Mouse (Mus musculus) stomach, postnatal 0 days (tissue): ENCODE measurements around the gene Rasgrf1. TPM values are rescaled to one million over a fixed set of nuclear protein-coding genes. Genes with fewer than 3 reads are reported as not detected.

Experiments used
- ATAC-seq: fragments of 200-750 bp; cut with Nextera tagmentation; 2 replicates; pipeline ENCODE4 v1.8.0; 2017; ENCODE audit not compliant: low FRiP score, low TSS enrichment
- DNase-seq: peaks from one replicate; pipeline ENCODE4 v3.0.0-alpha.2; 2016; ENCODE audit warnings: low spot score
- H3K27ac ChIP-seq: fragments of 300-500 bp; sonication (generic); replicated peaks from 2 replicates; pipeline ENCODE4 v1.5.1; 2014; ENCODE audit warnings: mild to moderate bottlenecking, control low read depth
- H3K27me3 ChIP-seq: fragments of 300-500 bp; sonication (generic); 2 replicates; pipeline ENCODE4 v1.6.1; 2014; ENCODE audit warnings: low read length; ENCODE audit not compliant: control insufficient read depth, insufficient read depth
- H3K36me3 ChIP-seq: fragments of 300-500 bp; sonication (generic); 2 replicates; pipeline ENCODE4 v1.6.1; 2014; ENCODE audit warnings: low read length, mixed read lengths; ENCODE audit not compliant: control insufficient read depth, insufficient read depth
- H3K4me1 ChIP-seq: fragments of 300-500 bp; sonication (generic); replicated peaks from 2 replicates; pipeline ENCODE4 v1.6.1; 2014; ENCODE audit warnings: antibody characterized with exemption; ENCODE audit not compliant: control insufficient read depth, insufficient read depth
- H3K4me2 ChIP-seq: fragments of 300-500 bp; sonication (generic); replicated peaks from 2 replicates; pipeline ENCODE4 v1.6.1; 2014; ENCODE audit warnings: low read depth, mild to moderate bottlenecking, control low read depth, moderate library complexity
- H3K4me3 ChIP-seq: fragments of 300-500 bp; sonication (generic); 2 replicates; pipeline ENCODE4 v1.5.1; 2014; ENCODE audit warnings: low read depth, low read length, control low read depth
- H3K9ac ChIP-seq: fragments of 300-500 bp; sonication (generic); 2 replicates; pipeline ENCODE4 v1.6.1; 2014; ENCODE audit warnings: mild to moderate bottlenecking, low read length, control low read depth, mixed read lengths
- H3K9me3 ChIP-seq: fragments of 300-500 bp; sonication (generic); 2 replicates; pipeline ENCODE4 v1.6.1; 2016; ENCODE audit warnings: low read length; ENCODE audit not compliant: control insufficient read depth
- CTCF ChIP-seq: IDR thresholded peaks from 2 replicates; pipeline ENCODE4 v1.5.1; 2016; ENCODE audit warnings: antibody characterized with exemption, low read depth, mild to moderate bottlenecking, moderate library complexity
- EP300 ChIP-seq: optimal IDR thresholded peaks from 2 replicates; pipeline ENCODE3; 2016; ENCODE audit warnings: antibody characterized with exemption
- WGBS: fragments of 180-500 bp; shearing (Covaris S2); extraction: QIAGEN DNeasy Blood & Tissue Kit; methylation state at CpG from one replicate; pipeline ENCODE4 v1.1.7; 2014; 5-methylcytosine and 5-hydroxymethylcytosine counted together
- polyA plus RNA-seq: library from polyadenylated mRNA; unstranded; fragments of >200 nt; fragmentation: Nextera tagmentation; extraction: Ambion mirVana; gene quantifications from 2 replicates; pipeline ENCODE4 v1.2.1, GENCODE M21; 2015

Gene Rasgrf1
- polyA plus RNA-seq, 1 experiment from 2014 or later, result 0.13 TPM

DNA sequence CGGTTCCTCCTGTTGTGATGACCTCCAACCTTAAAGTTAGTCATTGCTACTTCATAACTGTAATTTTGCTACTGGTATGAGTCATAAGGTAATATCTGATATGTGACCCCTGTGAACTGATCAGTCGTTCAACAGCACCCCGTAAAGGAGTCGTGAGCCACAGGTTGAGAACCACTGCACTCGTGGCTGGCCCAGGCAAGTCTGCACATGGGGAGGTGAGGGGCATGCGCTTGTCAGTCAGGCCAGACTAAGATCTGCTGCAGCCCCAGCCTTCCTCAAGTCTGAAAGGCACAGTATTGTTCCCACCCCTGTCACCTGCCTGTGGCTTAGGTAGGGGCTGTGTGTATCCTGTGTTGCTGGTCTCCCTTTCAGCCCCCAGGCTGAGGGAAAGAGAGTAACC lies 159.1 kb downstream of the Rasgrf1 start:
- Histone ChIP-seq H3K36me3 (no peaks in the 10 kb centered on the region), H3K9me3 (no peaks in the 10 kb centered on the region), H3K27me3 (no peaks in the 10 kb centered on the region), H3K27ac (peak overlapping the region; percentile 65), H3K4me1 (0 out of 2 replicates have a peak, but pooled peaks cover 2% of the 10 kb centered on the region), H3K9ac (no peak overlapping the region), H3K4me2 (no peak overlapping the region), H3K4me3 (no peak overlapping the region)
- ATAC-seq, result no peak
- WGBS, result 70% methylated on average over 6 of the region's 6 CpGs
- no peak for DNase-seq
- no peak for TF ChIP-seq CTCF
- TF ChIP-seq EP300, result no peak

DNA sequence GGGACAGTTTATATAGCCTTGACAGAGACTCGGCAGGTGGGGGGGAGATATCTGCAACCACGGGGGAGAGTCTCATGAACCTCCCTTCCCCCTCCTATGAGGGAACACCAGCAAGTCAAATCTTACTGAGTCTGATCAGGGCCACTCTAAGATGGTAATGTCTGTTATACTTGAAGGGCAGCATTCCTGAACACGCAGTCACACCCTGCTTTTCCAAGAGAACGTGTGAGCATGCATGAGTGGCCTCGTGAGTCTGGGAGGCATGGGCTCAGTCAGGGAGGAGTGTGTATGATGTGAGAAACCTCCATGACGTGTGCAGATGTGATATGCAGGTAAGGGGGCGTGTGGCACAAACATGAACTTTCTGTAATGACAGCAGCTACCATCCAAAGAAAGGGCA lies 159.8 kb downstream of the Rasgrf1 start:
- H3K9ac ChIP-seq, result no peak overlapping the region
- DNase-seq, result peak; percentile 68
- peak overlapping the region; percentile 65 for H3K27ac ChIP-seq
- H3K4me2 ChIP-seq, result no peak overlapping the region
- H3K9me3 ChIP-seq, result no peaks in the 10 kb centered on the region
- H3K4me1 ChIP-seq, result 0 out of 2 replicates have a peak, but pooled peaks cover 2% of the 10 kb centered on the region
- WGBS, result 53% methylated on average over 7 of the region's 7 CpGs
- H3K36me3 ChIP-seq, result no peaks in the 10 kb centered on the region
- TF ChIP-seq CTCF, result no peak
- TF ChIP-seq EP300, result peak; percentile 75
- H3K4me3 ChIP-seq, result no peak overlapping the region
- no peaks in the 10 kb centered on the region for H3K27me3 ChIP-seq
- ATAC-seq, result peak; percentile 86

DNA sequence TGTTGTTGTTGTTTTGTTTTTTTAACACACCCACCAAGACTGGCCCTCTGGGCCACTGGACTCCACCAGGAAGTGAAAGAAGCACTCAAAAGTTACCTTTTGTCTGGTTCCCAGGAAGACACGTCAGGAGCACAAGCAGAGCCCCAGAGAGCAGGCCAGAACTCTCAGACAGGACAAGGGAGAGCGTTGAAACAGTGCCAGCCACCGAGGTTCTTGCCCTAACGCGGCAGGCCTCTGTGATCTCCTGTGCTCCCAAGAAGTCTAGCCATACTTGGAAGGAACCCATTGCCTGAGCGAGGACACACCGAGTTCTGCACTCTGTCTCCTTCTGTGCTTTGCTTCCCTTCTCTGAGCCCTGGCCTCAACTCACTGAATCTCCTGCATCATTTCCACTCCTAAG lies 160.5 kb downstream of the Rasgrf1 start:
- 77% methylated on average over 7 of the region's 7 CpGs for WGBS

DNA sequence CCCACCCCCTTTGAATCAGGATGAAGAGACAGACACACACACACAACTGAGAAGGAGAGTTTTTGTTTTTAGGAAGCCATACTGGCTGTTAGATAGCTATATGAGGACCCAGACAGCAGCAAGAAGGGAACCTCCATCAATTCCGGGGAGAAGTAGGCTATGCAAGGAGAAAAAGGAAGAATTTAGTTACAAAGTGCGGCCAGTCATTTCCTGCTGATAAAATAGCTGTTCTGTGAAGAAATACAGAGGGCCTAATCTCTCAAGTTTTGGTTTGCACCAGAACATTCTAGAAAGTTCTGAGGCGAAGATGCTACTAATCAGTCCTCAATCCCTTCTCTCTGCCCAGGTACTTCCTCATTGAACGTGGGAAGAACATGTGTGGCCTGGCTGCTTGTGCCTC lies 165.6 kb downstream of the Rasgrf1 start:
- 80% methylated on average over 4 of the region's 4 CpGs for WGBS
- no peak overlapping the region for H3K4me3 ChIP-seq

More for the DNA sequence above, 160.5 kb downstream of the Rasgrf1 start:
- no peak for DNase-seq
- no peak overlapping the region for H3K9ac ChIP-seq
- no peak overlapping the region for H3K4me3 ChIP-seq
- no peaks in the 10 kb centered on the region for H3K9me3 ChIP-seq
- no peaks in the 10 kb centered on the region for H3K36me3 ChIP-seq
- TF ChIP-seq CTCF (no peak), EP300 (no peak)
- no peak for ATAC-seq
- H3K4me2 ChIP-seq, result no peak overlapping the region
- H3K4me1 ChIP-seq, result 0 out of 2 replicates have a peak, but pooled peaks cover 2% of the 10 kb centered on the region
- no peaks in the 10 kb centered on the region for H3K27me3 ChIP-seq
- no peak overlapping the region for H3K27ac ChIP-seq

DNA sequence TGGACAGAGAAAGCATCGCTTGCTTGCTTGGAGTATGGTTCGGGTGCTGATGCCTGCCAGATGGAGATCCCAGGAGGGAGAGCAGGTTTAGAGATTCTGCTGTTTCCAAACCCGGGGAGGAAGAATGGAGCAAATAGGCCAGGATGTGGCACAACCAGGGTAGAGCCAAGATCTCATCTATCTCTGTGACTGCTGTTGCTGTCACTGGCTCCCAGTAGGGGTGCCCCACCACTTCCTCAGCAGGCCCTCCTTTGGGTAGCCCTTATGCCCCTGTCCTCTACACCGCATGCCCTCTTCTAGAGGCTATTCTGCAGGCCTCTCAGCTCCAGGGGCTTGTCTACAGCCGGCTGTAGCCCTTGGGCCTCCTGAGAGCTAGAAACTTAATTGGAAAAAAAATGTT lies 166.4 kb downstream of the Rasgrf1 start:
- H3K4me1 ChIP-seq, result no peaks in the 10 kb centered on the region
- ATAC-seq (no peak), DNase-seq (no peak)
- TF ChIP-seq CTCF (no peak), EP300 (no peak)
- no peak overlapping the region for H3K4me3 ChIP-seq
- no peak overlapping the region for H3K9ac ChIP-seq
- 88% methylated on average over 5 of the region's 5 CpGs for WGBS
- no peaks in the 10 kb centered on the region for H3K27me3 ChIP-seq
- H3K4me2 ChIP-seq, result no peak overlapping the region
- H3K27ac ChIP-seq, result no peak overlapping the region
- no peaks in the 10 kb centered on the region for H3K36me3 ChIP-seq
- H3K9me3 ChIP-seq, result no peaks in the 10 kb centered on the region

More for the DNA sequence above, 165.6 kb downstream of the Rasgrf1 start:
- DNase-seq (no peak), ATAC-seq (no peak)
- Histone ChIP-seq H3K9me3 (no peaks in the 10 kb centered on the region), H3K4me1 (no peaks in the 10 kb centered on the region), H3K36me3 (no peaks in the 10 kb centered on the region), H3K4me2 (no peak overlapping the region), H3K27ac (no peak overlapping the region), H3K27me3 (no peaks in the 10 kb centered on the region), H3K9ac (no peak overlapping the region)
- no peak for TF ChIP-seq EP300
- no peak for TF ChIP-seq CTCF

Other genes with a start within 250 kb of the Rasgrf1 start
- gene Tmed3, start 204.8 kb upstream of the Rasgrf1 start, polyA plus RNA-seq, result 162 and 170 TPM in 2 replicates
- 0.04 TPM in 1 of 2 replicates, not detected in the other for gene Ankrd34c, start 171.4 kb upstream of the Rasgrf1 start, polyA plus RNA-seq
- gene Ctsh, start 144.2 kb downstream of the Rasgrf1 start, polyA plus RNA-seq, result 145 and 152 TPM in 2 replicates
- 225 and 226 TPM in 2 replicates for gene Morf4l1, start 204.9 kb downstream of the Rasgrf1 start, polyA plus RNA-seq